Mouse (Mus musculus): ENCODE measurements around the gene Gimd1.

Gene Gimd1

GRCm38 (mm10) chr3:132653959-132654358 lies 24.3 kb downstream of the Gimd1 start:
- no peak for DNase-seq (ENCODE audit: low read depth, low spot score)

GRCm38 (mm10) chr3:132655955-132656354 lies 26.3 kb downstream of the Gimd1 start:
- peaks cover 10% of the 10 kb centered on the region; the same call in 1 of the 2 replicates for H3K36me3 ChIP-seq (ENCODE audit: control insufficient read depth, insufficient read depth, low read length, poor library complexity, severe bottlenecking)
- H3K27me3 ChIP-seq (ENCODE audit: control insufficient read depth, insufficient read depth, low read length, poor library complexity, severe bottlenecking): no peaks in the 10 kb centered on the region
- DNase-seq (ENCODE audit: low read depth, low spot score): no peak

More at GRCm38 (mm10) chr3:132653959-132654358, 24.3 kb downstream of the Gimd1 start:
- Histone ChIP-seq H3K36me3 (ENCODE audit: control insufficient read depth, insufficient read depth, low read length, poor library complexity, severe bottlenecking) (peaks cover 2% of the 10 kb centered on the region; the same call in 1 of the 2 replicates), H3K27me3 (ENCODE audit: control insufficient read depth, insufficient read depth, low read length, poor library complexity, severe bottlenecking) (no peaks in the 10 kb centered on the region)

- peaks cover 6% of the 10 kb centered on the region; the same call in 1 of the 2 replicates for H3K36me3 ChIP-seq (ENCODE audit: control insufficient read depth, insufficient read depth, low read length, poor library complexity, severe bottlenecking)
- no peaks in the 10 kb centered on the region for H3K27me3 ChIP-seq (ENCODE audit: control insufficient read depth, insufficient read depth, low read length, poor library complexity, severe bottlenecking)
- no peak for DNase-seq (ENCODE audit: low read depth, low spot score)
Observed at GRCm38 (mm10) chr3:132677494-132677893, 47.9 kb downstream of the Gimd1 start.

GRCm38 (mm10) chr3:132683447-132684230 lies 54.0 kb downstream of the Gimd1 start, which contains the start of gene Tbck:
Tbck (plus strand) TSS chr3:132684144.
- DNase-seq (ENCODE audit: low read depth, low spot score): peak; percentile 94
- Histone ChIP-seq H3K27me3 (ENCODE audit: control insufficient read depth, insufficient read depth, low read length, poor library complexity, severe bottlenecking) (no peaks in the 10 kb centered on the region), H3K36me3 (ENCODE audit: control insufficient read depth, insufficient read depth, low read length, poor library complexity, severe bottlenecking) (peaks cover 2% of the 10 kb centered on the region; the same call in 1 of the 2 replicates)

- no peaks in the 10 kb centered on the region; the same call in 1 of the 2 replicates for H3K36me3 ChIP-seq (ENCODE audit: control insufficient read depth, insufficient read depth, low read length, poor library complexity, severe bottlenecking)
- no peaks in the 10 kb centered on the region for H3K27me3 ChIP-seq (ENCODE audit: control insufficient read depth, insufficient read depth, low read length, poor library complexity, severe bottlenecking)
- DNase-seq (ENCODE audit: low read depth, low spot score): peak; percentile 8
Observed at GRCm38 (mm10) chr3:132684231-132684928, 54.8 kb downstream of the Gimd1 start, which contains the start of gene Aimp1. Aimp1 (minus strand) TSS chr3:132684370.
